Mouse (Mus musculus): Measurements from ENCODE around the gene Scgb2b26. TPM values are rescaled to one million over a fixed set of nuclear protein-coding genes. Genes with fewer than 3 reads are reported as not detected.
"Not testable (repeated sequence)": the region's sequence is repeated elsewhere in the genome, so short reads cannot be mapped to it uniquely, and the experiment has no call there.

The Scgb2b26 gene
- polyA plus RNA-seq (2015; fragmentation: Nextera tagmentation; extraction: Ambion mirVana) = not detected in 2 replicates

DNA sequence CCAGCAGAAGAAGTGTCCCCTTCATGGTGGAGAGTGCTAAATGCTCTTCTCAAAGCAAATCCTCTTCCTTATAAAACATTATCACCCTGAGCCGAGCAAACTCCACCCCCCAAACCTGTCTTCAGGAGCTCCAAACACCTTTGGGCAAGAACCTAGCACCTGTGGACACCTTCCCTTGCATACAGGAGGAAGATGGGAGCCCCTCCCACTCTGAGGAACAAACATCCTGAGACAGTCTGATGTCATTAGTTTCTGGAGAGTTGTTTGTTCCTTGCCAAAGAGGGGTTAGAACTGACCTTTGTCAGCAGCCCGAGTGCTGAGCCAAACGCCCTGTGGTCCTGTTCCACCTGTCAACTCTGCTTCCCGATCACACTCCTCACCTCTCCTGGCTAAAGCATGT is at the start of gene Scgb2b26:
Gene Scgb2b26, minus strand, starts transcription at position 101 of the 400 bp plus-strand sequence.
- Histone ChIP-seq H3K9ac (no peak within 1 kb of the TSS), H3K27me3 (no peaks in the 10 kb centered on the region), H3K9me3 (peaks cover 63% of the 10 kb centered on the region), H3K4me1 (no peaks in the 10 kb centered on the region), H3K4me2 (replicated peaks) (no peak within 1 kb of the TSS), H3K36me3 (no peaks in the 10 kb centered on the region), H3K4me3 (no peak within 1 kb of the TSS), H3K27ac (no peak within 1 kb of the TSS)
- no peak for ATAC-seq (ENCODE audit: low FRiP score, low read depth)
- WGBS = 87% methylated on average over 4 of the region's 4 CpGs

- not testable (repeated sequence) for H3K4me3 ChIP-seq; H3K4me2 ChIP-seq (replicated peaks); H3K9me3 ChIP-seq; H3K27ac ChIP-seq; H3K9ac ChIP-seq; H3K4me1 ChIP-seq; H3K36me3 ChIP-seq; H3K27me3 ChIP-seq; ATAC-seq (ENCODE audit: low FRiP score, low read depth)
- WGBS = 23% methylated on average over 8 of the region's 9 CpGs
Measured at GRCm38 (mm10) chr7:33982281-33982680, 37.4 kb upstream of the Scgb2b26 start.

DNA sequence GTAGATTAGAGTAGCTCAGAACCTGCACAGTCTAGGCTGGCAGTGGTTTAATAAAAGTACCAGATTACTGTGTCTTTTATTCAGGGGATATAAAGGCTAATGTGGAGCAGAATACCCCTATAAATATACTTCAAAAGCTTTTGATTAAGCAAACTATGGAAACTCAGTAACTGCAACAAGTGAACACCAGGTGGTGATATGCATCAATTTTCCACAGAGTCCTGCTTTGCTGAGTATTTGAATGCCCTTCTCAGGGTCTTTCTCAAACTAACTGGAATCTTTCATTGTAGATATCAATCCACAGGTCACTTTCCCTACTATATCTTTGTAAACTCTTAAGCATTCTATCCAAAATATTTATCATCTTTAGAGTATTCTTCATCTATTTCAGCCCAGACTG is 41.9 kb downstream of the Scgb2b26 start:
- no peak overlapping the region for H3K4me3 ChIP-seq
- H3K4me1 ChIP-seq = no peaks in the 10 kb centered on the region
- H3K9ac ChIP-seq = no peak overlapping the region
- H3K27ac ChIP-seq = no peak overlapping the region
- no peaks in the 10 kb centered on the region for H3K36me3 ChIP-seq
- H3K4me2 ChIP-seq (replicated peaks) = no peak overlapping the region
- peaks cover 19% of the 10 kb centered on the region for H3K9me3 ChIP-seq
- no peaks in the 10 kb centered on the region for H3K27me3 ChIP-seq
- no peak for ATAC-seq (ENCODE audit: low FRiP score, low read depth)

GRCm38 (mm10) chr7:33900803-33901202 is 44.0 kb downstream of the Scgb2b26 start:
- whole genome bisulfite sequencing = 86% methylated on average over 2 of the region's 2 CpGs
- no peak for ATAC-seq (ENCODE audit: low FRiP score, low read depth)
- H3K27me3 ChIP-seq = no peaks in the 10 kb centered on the region
- H3K9me3 ChIP-seq = peaks cover 33% of the 10 kb centered on the region
- no peak overlapping the region for H3K9ac ChIP-seq
- no peak overlapping the region for H3K27ac ChIP-seq
- H3K36me3 ChIP-seq = no peaks in the 10 kb centered on the region
- no peaks in the 10 kb centered on the region for H3K4me1 ChIP-seq
- no peak overlapping the region for H3K4me2 ChIP-seq (replicated peaks)
- H3K4me3 ChIP-seq = no peak overlapping the region

DNA sequence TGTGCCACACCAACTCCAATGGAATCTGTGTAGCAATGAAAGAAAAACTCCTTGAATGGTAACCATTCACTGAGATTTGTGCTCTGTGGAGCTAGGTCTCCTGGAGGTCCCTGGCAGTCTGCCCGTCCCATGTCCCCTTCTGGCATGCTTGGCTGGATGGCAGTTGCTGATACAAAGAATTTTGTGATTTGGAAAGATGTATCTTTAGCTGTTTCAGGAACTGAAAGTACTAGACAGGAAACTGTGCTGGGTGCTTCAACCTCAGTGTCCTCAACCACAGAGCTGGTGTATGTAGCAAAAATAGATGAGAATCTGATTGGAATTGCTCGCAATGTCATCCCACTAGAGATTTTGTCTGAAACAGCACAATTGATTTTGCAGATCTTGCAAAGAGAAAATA is 44.8 kb downstream of the Scgb2b26 start:
- Histone ChIP-seq H3K9me3 (peaks cover 33% of the 10 kb centered on the region), H3K4me3 (no peak overlapping the region)
- 70% methylated on average over 2 of the region's 2 CpGs for WGBS

More for the DNA sequence above, 44.8 kb downstream of the Scgb2b26 start:
- no peak for ATAC-seq (ENCODE audit: low FRiP score, low read depth)
- no peak overlapping the region for H3K9ac ChIP-seq
- H3K36me3 ChIP-seq = no peaks in the 10 kb centered on the region
- H3K4me1 ChIP-seq = no peaks in the 10 kb centered on the region
- no peaks in the 10 kb centered on the region for H3K27me3 ChIP-seq
- H3K27ac ChIP-seq = no peak overlapping the region
- H3K4me2 ChIP-seq (replicated peaks) = no peak overlapping the region

Other genes starting within 250 kb of the Scgb2b26 start
- not detected in 2 replicates for gene Scgb2b24, start 205.7 kb downstream of the Scgb2b26 start, polyA plus RNA-seq (2015; fragmentation: Nextera tagmentation; extraction: Ambion mirVana)
- not detected in 2 replicates for gene Scgb1b24, start 201.2 kb downstream of the Scgb2b26 start, polyA plus RNA-seq (2015; fragmentation: Nextera tagmentation; extraction: Ambion mirVana)
- not detected in 2 replicates for gene Scgb2b27, start 68.9 kb upstream of the Scgb2b26 start, polyA plus RNA-seq (2015; fragmentation: Nextera tagmentation; extraction: Ambion mirVana)
- not detected in 2 replicates for gene Scgb1b27, start 76.4 kb upstream of the Scgb2b26 start, polyA plus RNA-seq (2015; fragmentation: Nextera tagmentation; extraction: Ambion mirVana)
- not detected in 2 replicates for gene Scgb1b30, start 150.4 kb upstream of the Scgb2b26 start, polyA plus RNA-seq (2015; fragmentation: Nextera tagmentation; extraction: Ambion mirVana)
- 7.5 and 8.5 TPM in 2 replicates for gene Wtip, start 188.2 kb upstream of the Scgb2b26 start, polyA plus RNA-seq (2015; fragmentation: Nextera tagmentation; extraction: Ambion mirVana)
- gene Uba2, start 224.6 kb upstream of the Scgb2b26 start, polyA plus RNA-seq (2015; fragmentation: Nextera tagmentation; extraction: Ambion mirVana) = 230 and 232 TPM in 2 replicates